Mouse (Mus musculus): ENCODE measurements around the gene Pyroxd1. TPM values are rescaled to one million over a fixed set of nuclear protein-coding genes. Genes with fewer than 3 reads are reported as not detected.

Pyroxd1 gene
- polyA plus RNA-seq, 1 experiment, result 2.6 TPM

DNA sequence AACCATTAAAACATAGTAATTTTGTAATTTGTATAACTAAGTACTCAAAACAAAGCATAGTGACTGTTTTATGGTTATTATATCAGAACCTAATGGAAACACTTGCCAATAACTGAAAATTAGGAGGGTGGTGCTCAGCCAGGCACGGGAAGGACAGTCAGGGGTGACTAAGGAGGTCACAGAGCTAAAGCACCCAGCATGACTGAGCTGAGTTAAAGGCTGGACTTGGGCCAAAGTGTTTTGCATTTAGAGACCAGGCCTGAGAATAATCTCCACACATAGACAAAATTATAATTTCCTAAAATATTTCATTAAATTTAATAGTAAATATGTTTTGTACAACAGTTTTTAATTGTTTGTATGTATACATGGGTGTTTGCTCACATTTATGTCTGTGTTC lies 31.6 kb downstream of the Pyroxd1 start:
- Histone ChIP-seq H3K4me3 (ENCODE audit: insufficient read depth, poor library complexity, severe bottlenecking) (no peak overlapping the region), H3K27me3 (ENCODE audit: control insufficient read depth, insufficient read depth, insufficient read length) (no peaks in the 10 kb centered on the region), H3K79me3 (ENCODE audit: low read depth) (peaks cover 3% of the 10 kb centered on the region), H3K36me3 (ENCODE audit: control insufficient read depth, insufficient read depth) (peaks cover 22% of the 10 kb centered on the region), H3K79me2 (ENCODE audit: control insufficient read depth, insufficient read depth) (peaks cover 26% of the 10 kb centered on the region), H3ac (ENCODE audit: control insufficient read depth, insufficient read length, low read depth) (no peak overlapping the region)
- no peak for TF ChIP-seq MAX (IDR thresholded peaks at IDR 0.05)
- no peak for TF ChIP-seq MYOG (IDR thresholded peaks at IDR 0.05; ENCODE audit: control insufficient read depth, extremely low read depth, insufficient read length)
- TF ChIP-seq MYOD1 (IDR thresholded peaks at IDR 0.05; ENCODE audit: control insufficient read depth, insufficient read length, low read depth), result no peak
- TF ChIP-seq FOSL1 (IDR thresholded peaks at IDR 0.05; ENCODE audit: insufficient read depth, low read length, poor library complexity, severe bottlenecking), result no peak
- TF ChIP-seq USF1 (IDR thresholded peaks at IDR 0.05; ENCODE audit: low read depth), result no peak
- no peak for TF ChIP-seq CEBPB (IDR thresholded peaks at IDR 0.05; ENCODE audit: low read depth)
- TF ChIP-seq CTCF (IDR thresholded peaks at IDR 0.05; ENCODE audit: control insufficient read depth, insufficient read depth, insufficient read length), result no peak

GRCm38 (mm10) chr6:142378576-142379330 lies 33.3 kb downstream of the Pyroxd1 start:
- no peak for TF ChIP-seq CTCF (IDR thresholded peaks at IDR 0.05; ENCODE audit: control insufficient read depth, insufficient read depth, insufficient read length)
- no peak for TF ChIP-seq CEBPB (IDR thresholded peaks at IDR 0.05; ENCODE audit: low read depth)
- no peak for TF ChIP-seq USF1 (IDR thresholded peaks at IDR 0.05; ENCODE audit: low read depth)
- TF ChIP-seq MYOD1 (IDR thresholded peaks at IDR 0.05; ENCODE audit: control insufficient read depth, insufficient read length, low read depth), result no peak
- TF ChIP-seq MYOG (IDR thresholded peaks at IDR 0.05; ENCODE audit: control insufficient read depth, extremely low read depth, insufficient read length), result no peak
- TF ChIP-seq FOSL1 (IDR thresholded peaks at IDR 0.05; ENCODE audit: insufficient read depth, low read length, poor library complexity, severe bottlenecking), result no peak
- TF ChIP-seq MAX (IDR thresholded peaks at IDR 0.05), result no peak

DNA sequence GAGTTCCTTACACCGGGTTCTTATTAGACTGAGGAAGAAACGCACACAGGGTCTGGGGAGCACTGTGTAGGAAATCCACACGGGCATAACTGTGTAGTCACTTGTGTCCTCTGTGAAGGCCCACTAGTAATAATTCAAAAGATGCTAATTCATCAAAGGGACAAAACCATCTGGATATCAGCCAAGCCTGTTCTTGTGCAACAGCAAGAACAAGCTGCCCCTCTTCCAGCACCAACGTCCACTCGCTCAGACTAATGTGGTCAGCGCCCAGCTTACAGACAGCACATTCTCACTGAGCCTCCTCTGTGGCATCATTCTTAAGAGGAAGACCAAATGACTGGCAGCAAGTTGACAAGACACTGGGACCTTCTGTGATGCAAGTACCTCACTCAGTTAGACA lies 34.5 kb downstream of the Pyroxd1 start:
- H3K27me3 ChIP-seq (ENCODE audit: control insufficient read depth, insufficient read depth, insufficient read length), result no peaks in the 10 kb centered on the region
- no peak overlapping the region for H3ac ChIP-seq (ENCODE audit: control insufficient read depth, insufficient read length, low read depth)
- peaks cover 7% of the 10 kb centered on the region for H3K79me3 ChIP-seq (ENCODE audit: low read depth)
- no peak overlapping the region for H3K4me3 ChIP-seq (ENCODE audit: insufficient read depth, poor library complexity, severe bottlenecking)
- peaks cover 11% of the 10 kb centered on the region for H3K36me3 ChIP-seq (ENCODE audit: control insufficient read depth, insufficient read depth)
- no peak for TF ChIP-seq CEBPB (IDR thresholded peaks at IDR 0.05; ENCODE audit: low read depth)
- no peak for TF ChIP-seq MYOG (IDR thresholded peaks at IDR 0.05; ENCODE audit: control insufficient read depth, extremely low read depth, insufficient read length)
- TF ChIP-seq MYOD1 (IDR thresholded peaks at IDR 0.05; ENCODE audit: control insufficient read depth, insufficient read length, low read depth), result no peak
- TF ChIP-seq MAX (IDR thresholded peaks at IDR 0.05), result no peak
- TF ChIP-seq FOSL1 (IDR thresholded peaks at IDR 0.05; ENCODE audit: insufficient read depth, low read length, poor library complexity, severe bottlenecking), result no peak
- no peak for TF ChIP-seq CTCF (IDR thresholded peaks at IDR 0.05; ENCODE audit: control insufficient read depth, insufficient read depth, insufficient read length)
- no peak for TF ChIP-seq USF1 (IDR thresholded peaks at IDR 0.05; ENCODE audit: low read depth)
- H3K79me2 ChIP-seq (ENCODE audit: control insufficient read depth, insufficient read depth), result peaks cover 39% of the 10 kb centered on the region

More at GRCm38 (mm10) chr6:142378576-142379330, 33.3 kb downstream of the Pyroxd1 start:
- Histone ChIP-seq H3ac (ENCODE audit: control insufficient read depth, insufficient read length, low read depth) (no peak overlapping the region), H3K79me2 (ENCODE audit: control insufficient read depth, insufficient read depth) (peaks cover 39% of the 10 kb centered on the region), H3K27me3 (ENCODE audit: control insufficient read depth, insufficient read depth, insufficient read length) (no peaks in the 10 kb centered on the region), H3K36me3 (ENCODE audit: control insufficient read depth, insufficient read depth) (peaks cover 15% of the 10 kb centered on the region), H3K79me3 (ENCODE audit: low read depth) (peaks cover 5% of the 10 kb centered on the region), H3K4me3 (ENCODE audit: insufficient read depth, poor library complexity, severe bottlenecking) (no peak overlapping the region)

- Histone ChIP-seq H3ac (ENCODE audit: control insufficient read depth, insufficient read length, low read depth) (no peak overlapping the region), H3K79me2 (ENCODE audit: control insufficient read depth, insufficient read depth) (peaks cover 46% of the 10 kb centered on the region), H3K27me3 (ENCODE audit: control insufficient read depth, insufficient read depth, insufficient read length) (no peaks in the 10 kb centered on the region), H3K79me3 (ENCODE audit: low read depth) (peaks cover 11% of the 10 kb centered on the region), H3K36me3 (ENCODE audit: control insufficient read depth, insufficient read depth) (peaks cover 10% of the 10 kb centered on the region), H3K4me3 (ENCODE audit: insufficient read depth, poor library complexity, severe bottlenecking) (no peak overlapping the region)
- TF ChIP-seq MYOD1 (IDR thresholded peaks at IDR 0.05; ENCODE audit: control insufficient read depth, insufficient read length, low read depth) (no peak), FOSL1 (IDR thresholded peaks at IDR 0.05; ENCODE audit: insufficient read depth, low read length, poor library complexity, severe bottlenecking) (no peak), USF1 (IDR thresholded peaks at IDR 0.05; ENCODE audit: low read depth) (no peak), MYOG (IDR thresholded peaks at IDR 0.05; ENCODE audit: control insufficient read depth, extremely low read depth, insufficient read length) (no peak), MAX (IDR thresholded peaks at IDR 0.05) (no peak), CEBPB (IDR thresholded peaks at IDR 0.05; ENCODE audit: low read depth) (no peak), CTCF (IDR thresholded peaks at IDR 0.05; ENCODE audit: control insufficient read depth, insufficient read depth, insufficient read length) (no peak)
These were observed 36.2 kb downstream of the Pyroxd1 start for GRCm38 (mm10) chr6:142381615-142382014.

DNA sequence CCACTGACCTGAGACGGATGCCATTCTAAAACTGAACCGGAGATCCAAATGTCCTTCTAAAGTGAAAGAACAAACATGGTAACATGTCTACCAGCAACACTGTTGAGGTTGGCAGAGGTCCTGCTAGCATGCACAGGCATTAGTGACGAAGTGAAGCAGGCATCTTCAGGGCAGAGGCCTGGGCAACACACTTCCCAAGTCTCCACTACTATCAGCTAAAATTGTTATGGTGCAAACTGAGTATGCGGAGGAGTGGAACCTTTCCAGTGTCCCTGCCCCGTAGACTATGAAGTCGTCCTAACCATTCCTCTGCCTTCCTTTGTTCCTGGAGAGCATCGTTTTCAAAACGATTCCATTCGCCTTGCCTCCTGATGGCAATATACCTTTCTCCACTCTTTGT lies 39.1 kb downstream of the Pyroxd1 start:
- Histone ChIP-seq H3K79me2 (ENCODE audit: control insufficient read depth, insufficient read depth) (peaks cover 67% of the 10 kb centered on the region), H3K27me3 (ENCODE audit: control insufficient read depth, insufficient read depth, insufficient read length) (no peaks in the 10 kb centered on the region), H3K79me3 (ENCODE audit: low read depth) (peaks cover 33% of the 10 kb centered on the region), H3K36me3 (ENCODE audit: control insufficient read depth, insufficient read depth) (peaks cover 2% of the 10 kb centered on the region), H3K4me3 (ENCODE audit: insufficient read depth, poor library complexity, severe bottlenecking) (no peak overlapping the region), H3ac (ENCODE audit: control insufficient read depth, insufficient read length, low read depth) (no peak overlapping the region)
- no peak for TF ChIP-seq CTCF (IDR thresholded peaks at IDR 0.05; ENCODE audit: control insufficient read depth, insufficient read depth, insufficient read length)
- TF ChIP-seq FOSL1 (IDR thresholded peaks at IDR 0.05; ENCODE audit: insufficient read depth, low read length, poor library complexity, severe bottlenecking), result no peak
